Mouse (Mus musculus) heart, adult 2 months (tissue): Measurements from ENCODE around the gene Trim63.
A peak's percentile ranks its signal among the peaks of the same experiment; 100 is the strongest.

ENCODE experiments used
- CTCF ChIP-seq: fragments of 200-600 bp; IDR thresholded peaks from 2 replicates; pipeline ENCODE4 v1.8.1; 2022; ENCODE audit warnings: antibody characterized with exemption, mild to moderate bottlenecking, moderate library complexity
- EP300 ChIP-seq: fragments of 200-500 bp; IDR thresholded peaks from 2 replicates; pipeline ENCODE4 v1.6.1; 2011; ENCODE audit warnings: low read depth, low read length, control low read depth; ENCODE audit not compliant: insufficient read depth
- POLR2A ChIP-seq: fragments of 200-500 bp; IDR thresholded peaks from 2 replicates; pipeline ENCODE4 v1.6.1; 2011; ENCODE audit warnings: mild to moderate bottlenecking, low read depth, low read length, control low read depth; ENCODE audit not compliant: insufficient read depth

- TF ChIP-seq POLR2A (no peak), CTCF (no peak), EP300 (peak; percentile 71; the same call in 1 of the 2 replicates)
These were observed 41.0 kb downstream of the Trim63 start for GRCm38 (mm10) chr4:134355841-134356452.
